Mouse (Mus musculus) limb, embryonic 11.5 days (tissue): ENCODE results near the gene Obsl1. TPM values are rescaled to one million over a fixed set of nuclear protein-coding genes. Genes with fewer than 3 reads are reported as not detected.
A peak's percentile ranks its signal among the peaks of the same experiment; 100 is the strongest.

ENCODE experiments used
- ATAC-seq: fragments of 200-750 bp; cut with Nextera tagmentation; 2 replicates; pipeline ENCODE4 v1.8.0; 2017; ENCODE audit warnings: low read depth; ENCODE audit not compliant: insufficient number of reproducible peaks, low FRiP score, low TSS enrichment
- DNase-seq: peaks from one replicate; pipeline ENCODE4 v3.0.0-alpha.2; 2015; ENCODE audit warnings: low spot score
- H3K27ac ChIP-seq: fragments of 300-500 bp; sonication (generic); replicated peaks from 2 replicates; pipeline ENCODE4 v1.5.1; 2014; ENCODE audit warnings: low read depth, mild to moderate bottlenecking, low read length
- H3K27me3 ChIP-seq: fragments of 300-500 bp; sonication (generic); 2 replicates; pipeline ENCODE4 v1.6.1; 2014; ENCODE audit warnings: mild to moderate bottlenecking, low read length, mixed read lengths; ENCODE audit not compliant: control insufficient read depth, insufficient read depth
- H3K36me3 ChIP-seq: fragments of 300-500 bp; sonication (generic); 2 replicates; pipeline ENCODE4 v1.6.1; 2014; ENCODE audit warnings: mild to moderate bottlenecking, low read length, moderate library complexity, mixed read lengths; ENCODE audit not compliant: control insufficient read depth, insufficient read depth
- H3K4me1 ChIP-seq: fragments of 300-500 bp; sonication (generic); 2 replicates; pipeline ENCODE4 v1.6.1; 2014; ENCODE audit warnings: low read length, mixed read lengths; ENCODE audit not compliant: control insufficient read depth, insufficient read depth
- H3K4me2 ChIP-seq: fragments of 300-500 bp; sonication (generic); 2 replicates; pipeline ENCODE4 v1.6.1; 2014; ENCODE audit warnings: low read depth, mild to moderate bottlenecking, moderate library complexity; ENCODE audit not compliant: severe bottlenecking
- H3K4me3 ChIP-seq: fragments of 300-500 bp; sonication (generic); 2 replicates; pipeline ENCODE4 v1.5.1; 2014; ENCODE audit warnings: low read depth, low read length
- H3K9ac ChIP-seq: fragments of 300-500 bp; sonication (generic); 2 replicates; pipeline ENCODE4 v1.6.1; 2014; ENCODE audit warnings: mild to moderate bottlenecking, low read length
- H3K9me3 ChIP-seq: fragments of 300-500 bp; sonication (generic); 2 replicates; pipeline ENCODE4 v1.6.1; 2016; ENCODE audit warnings: low read length; ENCODE audit not compliant: control insufficient read depth
- WGBS: fragments of 180-500 bp; shearing (Covaris S2); extraction: QIAGEN DNeasy Blood & Tissue Kit; methylation state at CpG from one replicate; pipeline ENCODE4 v1.1.7; 2014; 5-methylcytosine and 5-hydroxymethylcytosine counted together
- polyA plus RNA-seq: library from polyadenylated mRNA; unstranded; fragments of >200 nt; fragmentation: Nextera tagmentation; extraction: Ambion mirVana; gene quantifications from 2 replicates; pipeline ENCODE4 v1.2.1, GENCODE M21; 2014

Obsl1 gene
- polyA plus RNA-seq, 1 experiment from 2014 or later, result 67.4 TPM

- Histone ChIP-seq H3K4me1 (peaks cover 8% of the 10 kb centered on the region), H3K9ac (peak overlapping the region; percentile 9; the same call in 1 of the 2 replicates), H3K27me3 (peaks cover 39% of the 10 kb centered on the region), H3K36me3 (no peaks in the 10 kb centered on the region), H3K9me3 (no peaks in the 10 kb centered on the region), H3K4me3 (peak overlapping the region; percentile 46), H3K27ac (no peak overlapping the region), H3K4me2 (peak overlapping the region; percentile 89)
- peak; percentile 56; the same call in 1 of the 2 replicates for ATAC-seq
- DNase-seq, result peak; percentile 85
- WGBS, result under 1% methylated on average over 62 of the region's 62 CpGs
These were observed 18.7 kb downstream of the Obsl1 start for GRCm38 (mm10) chr1:75487405-75488161.

DNA sequence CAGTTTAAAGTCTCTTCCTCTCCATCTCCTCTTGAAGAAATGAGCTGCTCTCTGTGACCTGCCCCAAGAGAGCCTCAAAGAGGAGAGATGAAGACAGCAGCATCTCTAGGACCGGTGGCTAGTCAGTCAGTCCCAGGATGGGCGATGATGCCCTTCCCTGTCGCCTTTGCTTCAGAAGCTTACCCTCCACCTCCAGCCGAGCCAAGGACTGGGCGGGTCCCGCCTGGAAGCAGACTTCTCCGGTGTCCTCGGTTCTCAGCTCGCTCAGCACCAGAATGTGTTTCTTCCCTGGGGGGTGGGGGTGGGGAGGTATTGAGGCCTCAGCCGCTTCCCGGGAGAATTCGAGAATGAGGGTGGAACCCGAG, 19.2 kb downstream of the Obsl1 start:
- H3K9ac ChIP-seq, result peak overlapping the region; percentile 9; the same call in 1 of the 2 replicates
- H3K27me3 ChIP-seq, result peaks cover 45% of the 10 kb centered on the region
- DNase-seq, result no peak

DNA sequence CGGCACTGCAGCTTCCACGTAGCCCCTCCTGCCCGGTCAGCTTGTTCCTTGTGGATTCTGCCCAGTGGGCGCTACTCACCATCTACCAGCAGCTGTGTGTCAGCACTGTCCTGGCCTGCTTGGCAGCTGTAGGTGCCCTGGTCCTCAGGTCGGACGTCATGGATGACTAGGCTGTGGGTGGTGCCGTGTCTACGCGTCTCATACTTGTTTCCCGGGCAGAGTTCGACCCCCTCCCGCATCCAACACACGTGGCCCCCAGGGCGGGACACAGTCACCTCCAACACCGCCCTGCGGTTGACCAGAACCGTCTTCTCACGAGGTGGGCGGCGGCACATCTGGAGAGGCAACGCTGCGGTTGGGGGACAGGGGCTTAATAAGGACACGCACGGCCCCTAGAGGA, 19.7 kb downstream of the Obsl1 start:
- H3K27ac ChIP-seq, result no peak overlapping the region
- no peak for DNase-seq
- no peak overlapping the region; the same call in 1 of the 2 replicates for H3K4me3 ChIP-seq
- H3K36me3 ChIP-seq, result no peaks in the 10 kb centered on the region
- H3K9ac ChIP-seq, result no peak overlapping the region; the same call in 1 of the 2 replicates
- no peak for ATAC-seq
- 6% methylated on average over 24 of the region's 24 CpGs for WGBS
- H3K9me3 ChIP-seq, result no peaks in the 10 kb centered on the region
- peak overlapping the region; percentile 89; the same call in 1 of the 2 replicates for H3K4me2 ChIP-seq
- H3K27me3 ChIP-seq, result peaks cover 48% of the 10 kb centered on the region
- peaks cover 8% of the 10 kb centered on the region for H3K4me1 ChIP-seq

More for the DNA sequence above, 19.2 kb downstream of the Obsl1 start:
- no peaks in the 10 kb centered on the region for H3K9me3 ChIP-seq
- peaks cover 8% of the 10 kb centered on the region for H3K4me1 ChIP-seq
- peak overlapping the region; percentile 89 for H3K4me2 ChIP-seq
- 0% methylated on average over 13 of the region's 13 CpGs for WGBS
- ATAC-seq, result no peak
- H3K27ac ChIP-seq, result no peak overlapping the region
- H3K4me3 ChIP-seq, result peak overlapping the region; percentile 46
- no peaks in the 10 kb centered on the region for H3K36me3 ChIP-seq

GRCm38 (mm10) chr1:75480735-75481134, 25.5 kb downstream of the Obsl1 start:
- WGBS, result 82% methylated on average over 7 of the region's 7 CpGs
- Histone ChIP-seq H3K4me1 (peaks cover 16% of the 10 kb centered on the region), H3K9me3 (no peaks in the 10 kb centered on the region), H3K4me2 (no peak overlapping the region), H3K27ac (no peak overlapping the region), H3K4me3 (no peak overlapping the region), H3K27me3 (peaks cover 46% of the 10 kb centered on the region), H3K9ac (no peak overlapping the region), H3K36me3 (no peaks in the 10 kb centered on the region; the same call in 1 of the 2 replicates)
- ATAC-seq (no peak), DNase-seq (no peak)

- Histone ChIP-seq H3K4me1 (peaks cover 16% of the 10 kb centered on the region), H3K27me3 (peaks cover 39% of the 10 kb centered on the region), H3K36me3 (peaks cover 5% of the 10 kb centered on the region), H3K9me3 (no peaks in the 10 kb centered on the region), H3K4me2 (peak overlapping the region; percentile 93), H3K27ac (no peak overlapping the region), H3K9ac (no peak overlapping the region), H3K4me3 (peak overlapping the region; percentile 85; the same call in 1 of the 2 replicates)
- no peak for DNase-seq
- 15% methylated on average over 13 of the region's 13 CpGs for WGBS
- no peak for ATAC-seq
These were observed 26.2 kb downstream of the Obsl1 start for GRCm38 (mm10) chr1:75480036-75480435.

- Histone ChIP-seq H3K9ac (no peak overlapping the region), H3K9me3 (no peaks in the 10 kb centered on the region), H3K27ac (no peak overlapping the region), H3K4me3 (peak overlapping the region; percentile 85), H3K4me1 (peaks cover 16% of the 10 kb centered on the region), H3K36me3 (peaks cover 7% of the 10 kb centered on the region), H3K4me2 (peak overlapping the region; percentile 93), H3K27me3 (peaks cover 37% of the 10 kb centered on the region)
- ATAC-seq, result peak; percentile 27; the same call in 1 of the 2 replicates
- no peak for DNase-seq
- WGBS, result under 1% methylated on average over 24 of the region's 24 CpGs
These were observed 26.6 kb downstream of the Obsl1 start for GRCm38 (mm10) chr1:75479635-75479989.

DNA sequence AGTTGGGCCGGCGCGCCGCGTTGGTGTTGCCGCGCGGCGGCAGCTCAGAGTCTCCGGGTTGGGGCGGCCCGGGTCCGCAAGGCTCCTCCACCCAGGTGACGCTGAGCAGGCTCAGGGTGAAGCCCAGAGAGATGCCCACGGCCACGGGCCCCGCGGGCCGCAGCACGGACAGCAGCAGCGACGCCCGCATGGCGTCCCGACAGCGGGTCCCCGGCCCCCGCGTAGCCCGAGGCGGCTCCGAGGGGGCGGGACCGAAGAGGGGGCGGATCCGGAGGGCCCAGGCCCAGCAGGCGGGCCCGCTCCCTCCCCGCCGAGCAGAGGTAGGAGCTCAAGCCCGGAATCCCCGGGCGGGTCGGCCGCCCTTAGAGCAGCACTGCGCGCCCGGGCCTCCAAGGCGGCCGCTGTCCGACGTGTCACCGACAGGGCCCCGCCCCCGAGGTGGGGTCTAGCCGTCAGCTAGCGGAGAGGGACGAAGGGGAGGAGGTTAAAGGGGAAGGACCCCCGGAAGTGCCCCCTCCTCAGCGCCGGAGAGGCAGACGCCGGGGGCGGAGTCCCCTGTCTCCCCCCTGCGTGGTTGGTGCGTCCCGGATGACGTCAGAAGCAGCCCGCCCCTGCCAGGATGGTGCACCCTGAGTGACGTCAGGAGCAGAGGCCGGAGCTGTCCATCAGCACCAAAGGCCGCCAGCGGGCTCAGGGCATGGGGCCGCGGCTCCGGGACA, 27.2 kb downstream of the Obsl1 start, which contains the start of the genes Chpf and Tmem198:
TSS of gene Chpf (minus strand) at position 392 of the 719 bp plus-strand sequence.
TSS of gene Tmem198 (plus strand) at position 617 of the 719 bp plus-strand sequence.
- under 1% methylated on average over 60 of the region's 76 CpGs for WGBS
- peak within 1 kb of the TSS; percentile 93 for H3K4me2 ChIP-seq

DNA sequence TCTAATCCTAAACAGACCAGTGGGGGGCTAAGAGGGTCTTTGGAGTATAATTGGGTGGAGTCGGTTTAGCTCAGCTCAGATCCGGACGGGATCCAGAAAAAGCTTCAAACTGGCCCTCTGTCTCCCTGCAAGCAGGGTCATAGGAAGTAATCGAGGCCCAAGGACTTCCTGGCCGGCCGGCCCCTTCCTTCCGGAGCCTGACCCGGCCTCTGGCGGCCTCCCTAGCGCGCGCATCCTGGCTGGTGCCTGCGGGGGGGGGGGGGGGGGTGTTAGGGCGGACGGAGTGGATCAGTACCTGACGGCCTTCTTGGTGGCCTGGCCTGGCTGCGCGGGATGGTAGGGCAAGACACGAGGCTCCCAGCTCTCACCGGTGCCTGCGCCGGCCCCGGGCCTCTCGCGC, 27.8 kb downstream of the Obsl1 start:
- WGBS, result under 1% methylated on average over 21 of the region's 25 CpGs
- Histone ChIP-seq H3K27ac (no peak overlapping the region; the same call in 1 of the 2 replicates), H3K9me3 (no peaks in the 10 kb centered on the region), H3K4me3 (peak overlapping the region; percentile 85), H3K36me3 (peaks cover 7% of the 10 kb centered on the region), H3K4me2 (peak overlapping the region; percentile 93), H3K9ac (peak overlapping the region; percentile 68), H3K27me3 (peaks cover 33% of the 10 kb centered on the region), H3K4me1 (peaks cover 16% of the 10 kb centered on the region)
- DNase-seq (peak; percentile 43), ATAC-seq (0 out of 2 replicates have a peak, but pooled peaks have one; percentile 3)

More for the DNA sequence above, 27.2 kb downstream of the Obsl1 start, which contains the start of the genes Chpf and Tmem198:
- peaks cover 7% of the 10 kb centered on the region for H3K36me3 ChIP-seq
- H3K27ac ChIP-seq, result peak within 1 kb of the TSS; percentile 52; the same call in 1 of the 2 replicates
- peak within 1 kb of the TSS; percentile 85 for H3K4me3 ChIP-seq
- ATAC-seq (peak; percentile 88), DNase-seq (peak; percentile 100)
- no peaks in the 10 kb centered on the region for H3K9me3 ChIP-seq
- peaks cover 33% of the 10 kb centered on the region for H3K27me3 ChIP-seq
- H3K4me1 ChIP-seq, result peaks cover 16% of the 10 kb centered on the region
- H3K9ac ChIP-seq, result peak within 1 kb of the TSS; percentile 68
